Mouse (Mus musculus) macrophage (primary cell): ENCODE measurements around the gene Sept4. TPM values are rescaled to one million over a fixed set of nuclear protein-coding genes. Genes with fewer than 3 reads are reported as not detected.

Source experiments
- H3K27ac ChIP-seq: fragments of 350-480 bp; formaldehyde crosslinking; 2 replicates; pipeline ENCODE4 v1.9.0; 2021
- H3K36me3 ChIP-seq: fragments of 350-480 bp; formaldehyde crosslinking; 2 replicates; pipeline ENCODE4 v1.9.0; 2021; ENCODE audit errors: inconsistent target
- H3K4me3 ChIP-seq: fragments of 350-480 bp; formaldehyde crosslinking; 2 replicates; pipeline ENCODE4 v1.9.0; 2021; ENCODE audit errors: inconsistent target
- H3K79me2 ChIP-seq: fragments of 350-480 bp; formaldehyde crosslinking; 2 replicates; pipeline ENCODE4 v1.9.0; 2021; ENCODE audit errors: inconsistent target
- WGBS: methylation state at CpG from one replicate; pipeline ENCODE4 v1.1.7; 2026; ENCODE audit warnings: inconsistent platforms; ENCODE audit not compliant: missing documents; 5-methylcytosine and 5-hydroxymethylcytosine counted together
- polyA plus RNA-seq: library from polyadenylated mRNA; stranded (reverse); fragments of 250-400 nt; gene quantifications from 3 replicates; pipeline ENCODE4 v1.2.4, GENCODE M21; 2018; ENCODE audit warnings: inconsistent platforms

Sept4 gene
- polyA plus RNA-seq, 1 experiment from 2014 or later: not detected

GRCm38 (mm10) chr11:87584711-87585505 lies 16.2 kb downstream of the Sept4 start:
- Histone ChIP-seq H3K36me3 (no peaks in the 10 kb centered on the region), H3K27ac (no peak overlapping the region), H3K4me3 (no peak overlapping the region), H3K79me2 (no peaks in the 10 kb centered on the region)
- WGBS: 90% methylated on average over 10 of the region's 10 CpGs

DNA sequence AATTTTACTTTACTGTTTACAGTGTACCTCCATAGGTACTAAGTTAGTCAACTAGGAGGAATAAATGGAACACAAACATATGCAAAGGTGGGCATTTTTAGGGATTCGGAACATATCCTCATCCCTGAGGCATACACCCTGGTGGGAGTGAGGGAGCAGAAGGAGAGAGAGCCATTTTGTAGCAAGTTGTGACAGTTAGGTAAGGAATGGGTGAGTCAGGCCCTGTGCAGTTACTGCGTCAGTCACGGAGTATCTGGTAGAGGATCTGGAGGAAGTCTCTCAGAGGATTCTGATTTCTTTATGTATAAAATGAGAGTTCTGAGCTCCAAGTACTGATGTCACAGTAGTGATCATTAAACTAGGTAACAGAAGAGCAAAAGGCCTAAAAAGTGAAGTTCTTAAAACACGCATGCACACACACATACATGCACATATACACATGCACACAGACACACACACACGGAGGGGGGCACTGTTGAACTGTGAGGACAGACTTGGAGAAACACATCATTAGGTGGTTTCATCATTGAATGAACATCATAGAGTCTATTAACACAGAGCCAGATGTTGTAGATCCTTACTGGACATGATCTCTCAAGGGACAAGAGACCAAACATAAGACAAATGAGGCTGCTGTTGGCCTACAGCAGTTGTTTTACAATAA lies 18.6 kb downstream of the Sept4 start:
- Histone ChIP-seq H3K27ac (no peak overlapping the region), H3K4me3 (no peak overlapping the region), H3K36me3 (no peaks in the 10 kb centered on the region), H3K79me2 (no peaks in the 10 kb centered on the region)
- WGBS: 92% methylated on average over 5 of the region's 5 CpGs

- Histone ChIP-seq H3K79me2 (peaks cover 18% of the 10 kb centered on the region; the same call in 1 of the 2 replicates), H3K36me3 (peaks cover 8% of the 10 kb centered on the region; the same call in 1 of the 2 replicates), H3K4me3 (no peak overlapping the region), H3K27ac (no peak overlapping the region)
- 96% methylated on average over 8 of the region's 8 CpGs for WGBS
Observed at GRCm38 (mm10) chr11:87589605-87590004, 20.9 kb downstream of the Sept4 start.

DNA sequence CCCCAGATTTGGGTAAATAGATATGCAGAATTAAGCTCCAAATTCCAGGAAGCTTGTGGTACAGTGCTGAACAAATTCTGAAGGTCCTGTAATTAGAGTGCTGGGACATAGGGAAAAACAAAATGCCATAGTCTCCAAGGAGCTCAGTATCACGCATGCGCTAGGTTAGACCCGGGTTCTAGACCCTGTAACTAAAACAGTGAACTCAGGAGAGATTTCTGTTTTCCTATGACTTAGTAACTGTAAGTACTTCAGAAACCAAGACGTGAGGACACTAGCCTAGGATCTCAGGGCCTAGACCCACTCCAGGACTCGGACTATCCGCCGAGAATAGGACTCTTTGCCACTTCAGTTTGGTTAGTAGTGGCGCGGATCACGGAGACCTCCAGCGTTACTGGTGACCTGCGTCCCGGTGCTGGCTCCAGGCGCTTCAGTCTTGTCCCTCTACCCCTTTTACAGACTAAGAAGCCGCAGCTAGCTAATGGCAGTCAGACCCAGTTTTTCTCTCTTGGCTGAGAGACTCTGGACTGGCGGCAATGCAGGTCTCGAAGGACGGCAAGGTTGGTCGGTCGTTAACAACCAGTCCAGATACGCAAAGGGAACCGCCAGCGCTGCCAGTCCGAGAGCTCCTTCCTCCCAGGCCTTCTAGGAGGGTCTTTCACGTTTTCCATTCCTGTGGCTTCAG lies 22.3 kb downstream of the Sept4 start:
- Histone ChIP-seq H3K27ac (peak overlapping the region; percentile 88), H3K79me2 (peaks cover 18% of the 10 kb centered on the region; the same call in 1 of the 2 replicates), H3K4me3 (peak overlapping the region; percentile 94), H3K36me3 (peaks cover 8% of the 10 kb centered on the region; the same call in 1 of the 2 replicates)
- WGBS: 4% methylated on average over 20 of the region's 25 CpGs

- peak within 1 kb of the TSS; percentile 94 for H3K4me3 ChIP-seq
- peak within 1 kb of the TSS; percentile 88 for H3K27ac ChIP-seq
- H3K36me3 ChIP-seq: peaks cover 8% of the 10 kb centered on the region; the same call in 1 of the 2 replicates
- WGBS: under 1% methylated on average over 59 of the region's 61 CpGs
- H3K79me2 ChIP-seq: peaks cover 18% of the 10 kb centered on the region; the same call in 1 of the 2 replicates
Observed at GRCm38 (mm10) chr11:87591526-87592353, 23.0 kb downstream of the Sept4 start, which contains the start of gene Mtmr4. Gene Mtmr4 (plus strand): TSS chr11:87592162.

GRCm38 (mm10) chr11:87592354-87592695 lies 23.6 kb downstream of the Sept4 start:
- H3K79me2 ChIP-seq: peaks cover 18% of the 10 kb centered on the region; the same call in 1 of the 2 replicates
- peak overlapping the region; percentile 81 for H3K27ac ChIP-seq
- under 1% methylated on average over 15 of the region's 15 CpGs for WGBS

GRCm38 (mm10) chr11:87592713-87593598 lies 24.3 kb downstream of the Sept4 start:
- 38% methylated on average over 13 of the region's 13 CpGs for WGBS
- Histone ChIP-seq H3K36me3 (peaks cover 18% of the 10 kb centered on the region), H3K4me3 (peak overlapping the region; percentile 71), H3K27ac (peak overlapping the region; percentile 81), H3K79me2 (peaks cover 18% of the 10 kb centered on the region; the same call in 1 of the 2 replicates)

More at GRCm38 (mm10) chr11:87592354-87592695, 23.6 kb downstream of the Sept4 start:
- Histone ChIP-seq H3K4me3 (peak overlapping the region; percentile 71), H3K36me3 (peaks cover 11% of the 10 kb centered on the region)

GRCm38 (mm10) chr11:87595327-87595841 lies 26.7 kb downstream of the Sept4 start:
- Histone ChIP-seq H3K36me3 (peaks cover 42% of the 10 kb centered on the region), H3K27ac (no peak overlapping the region), H3K79me2 (peaks cover 18% of the 10 kb centered on the region; the same call in 1 of the 2 replicates), H3K4me3 (peak overlapping the region; percentile 32)
- 2% methylated on average over 25 of the region's 37 CpGs for WGBS

- Histone ChIP-seq H3K27ac (no peak overlapping the region), H3K36me3 (peaks cover 48% of the 10 kb centered on the region), H3K79me2 (peaks cover 18% of the 10 kb centered on the region; the same call in 1 of the 2 replicates), H3K4me3 (peak overlapping the region; percentile 32)
- 54% methylated on average over 7 of the region's 7 CpGs for WGBS
Observed at GRCm38 (mm10) chr11:87595976-87596375, 27.3 kb downstream of the Sept4 start.

DNA sequence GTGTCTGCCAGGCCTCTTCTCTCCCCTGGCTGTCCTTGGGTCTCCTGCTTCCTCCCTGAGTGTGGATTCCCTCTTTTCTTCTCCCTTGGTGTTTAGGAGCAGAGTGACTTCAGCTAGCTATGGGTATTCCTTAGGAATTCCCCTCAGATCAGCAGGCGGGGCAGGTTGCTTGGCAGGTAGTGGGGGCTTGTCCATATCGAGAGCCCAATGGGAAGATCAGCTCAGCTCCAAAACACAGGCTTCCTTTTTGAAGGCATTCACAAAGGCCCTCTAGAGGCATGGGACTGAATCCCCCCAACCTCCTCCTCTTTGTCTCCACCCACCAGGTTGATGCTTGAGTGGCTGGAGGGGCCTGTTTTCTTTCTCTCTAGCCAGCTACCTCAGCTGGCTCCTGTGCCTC lies 27.8 kb downstream of the Sept4 start:
- H3K27ac ChIP-seq: no peak overlapping the region
- H3K36me3 ChIP-seq: peaks cover 51% of the 10 kb centered on the region
- WGBS: 71% methylated on average over 2 of the region's 2 CpGs
- peaks cover 18% of the 10 kb centered on the region; the same call in 1 of the 2 replicates for H3K79me2 ChIP-seq
- no peak overlapping the region for H3K4me3 ChIP-seq

GRCm38 (mm10) chr11:87597061-87597460 lies 28.4 kb downstream of the Sept4 start:
- peaks cover 57% of the 10 kb centered on the region for H3K36me3 ChIP-seq
- H3K4me3 ChIP-seq: no peak overlapping the region
- H3K79me2 ChIP-seq: peaks cover 18% of the 10 kb centered on the region; the same call in 1 of the 2 replicates
- no peak overlapping the region for H3K27ac ChIP-seq

GRCm38 (mm10) chr11:87599395-87600089 lies 30.8 kb downstream of the Sept4 start:
- no peaks in the 10 kb centered on the region for H3K79me2 ChIP-seq
- H3K4me3 ChIP-seq: no peak overlapping the region
- H3K27ac ChIP-seq: no peak overlapping the region
- 96% methylated on average over 13 of the region's 13 CpGs for WGBS
- H3K36me3 ChIP-seq: peaks cover 70% of the 10 kb centered on the region
